Mouse (Mus musculus): Measurements from ENCODE around the gene Slc25a10.

DNA sequence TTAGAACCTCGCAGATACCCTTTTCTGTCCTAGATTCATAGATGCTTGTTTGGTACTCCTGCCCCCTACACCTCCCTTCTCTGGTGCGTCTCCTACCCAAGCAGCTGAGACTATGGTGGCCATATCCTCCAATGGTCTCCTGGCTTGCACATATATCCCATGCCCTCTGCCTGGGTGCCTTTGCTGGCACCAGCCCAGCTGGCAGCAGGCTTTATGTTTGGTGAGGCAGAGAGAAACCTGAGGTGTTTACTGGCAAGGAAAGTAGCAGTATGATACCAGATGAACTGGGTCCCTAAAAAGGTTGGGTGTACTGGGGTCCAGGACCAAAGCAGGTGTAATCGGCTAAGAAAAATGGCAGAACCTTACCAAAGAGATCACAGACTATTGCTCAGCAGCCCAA is 54.3 kb downstream of the Slc25a10 start:
- TF ChIP-seq CTCF (IDR thresholded peaks at IDR 0.05; ENCODE audit: control insufficient read depth, insufficient read depth, insufficient replicate concordance, low read depth, low read length) (no peak), POLR2A (IDR thresholded peaks at IDR 0.05; ENCODE audit: control insufficient read depth, low read depth, low read length) (no peak)

All from testis, adult 2 months (tissue).